Mouse (Mus musculus): ENCODE data around the gene Sned1. TPM values are rescaled to one million over a fixed set of nuclear protein-coding genes. Genes with fewer than 3 reads are reported as not detected.

Gene Sned1
- polyA plus RNA-seq, 1 experiment from 2014 or later, result 2.8 TPM

DNA sequence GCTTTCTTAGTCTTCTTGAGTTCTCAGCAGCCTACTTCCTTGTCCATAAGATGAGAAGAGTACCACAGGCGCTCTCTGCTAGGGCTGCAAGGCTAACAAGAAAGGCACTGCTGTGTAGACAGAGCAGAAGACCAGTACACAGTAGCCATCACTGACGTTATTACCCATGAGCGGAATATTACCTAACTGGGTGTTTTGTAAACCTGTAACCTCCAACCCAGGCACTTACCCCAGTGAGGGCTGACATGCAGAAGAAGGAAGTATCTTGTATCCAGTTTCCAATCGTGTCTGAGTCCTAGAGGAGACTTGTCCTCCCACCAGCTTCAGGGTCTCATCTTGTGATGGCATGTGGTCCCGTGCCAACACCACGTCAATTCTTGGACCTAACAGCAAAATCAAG, 88.3 kb downstream of the Sned1 start:
- WGBS, result 91% methylated on average over 6 of the region's 6 CpGs
- Histone ChIP-seq H3K36me3 (ENCODE audit: control insufficient read depth, insufficient read depth, low read length) (peaks cover 13% of the 10 kb centered on the region), H3K4me1 (ENCODE audit: control insufficient read depth, insufficient read depth, low read length) (no peaks in the 10 kb centered on the region), H3K4me3 (ENCODE audit: low read depth, low read length) (no peak overlapping the region), H3K9ac (replicated peaks; ENCODE audit: low read depth, low read length) (no peak overlapping the region), H3K9me3 (ENCODE audit: control insufficient read depth, low read length) (no peaks in the 10 kb centered on the region), H3K4me2 (ENCODE audit: low read depth, low read length) (no peak overlapping the region), H3K27me3 (ENCODE audit: control insufficient read depth, insufficient read depth, low read length) (no peaks in the 10 kb centered on the region), H3K27ac (ENCODE audit: low read depth, low read length) (no peak overlapping the region)
- ATAC-seq (ENCODE audit: low read depth), result no peak

DNA sequence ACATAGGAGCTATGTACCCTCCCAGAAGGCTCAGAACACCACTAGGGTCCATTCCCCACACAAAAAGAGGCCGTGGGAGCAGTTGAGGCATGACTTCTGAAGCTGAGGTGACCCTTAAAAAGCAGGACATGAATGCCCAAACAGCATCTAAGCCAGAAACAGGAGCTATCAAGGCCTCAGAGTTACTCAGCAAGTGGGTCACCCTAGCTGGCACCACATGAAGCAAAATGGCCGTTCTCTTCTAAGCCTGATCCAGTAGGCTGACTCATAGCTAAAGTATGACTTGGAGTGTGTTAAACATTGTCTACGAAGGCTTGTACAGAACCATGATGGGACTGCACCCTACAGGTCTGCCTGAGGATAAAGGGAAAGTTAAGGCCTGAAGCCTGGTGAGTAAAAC, 90.8 kb downstream of the Sned1 start:
- Histone ChIP-seq H3K36me3 (ENCODE audit: control insufficient read depth, insufficient read depth, low read length) (peaks cover 9% of the 10 kb centered on the region), H3K4me2 (ENCODE audit: low read depth, low read length) (no peak overlapping the region), H3K4me3 (ENCODE audit: low read depth, low read length) (no peak overlapping the region), H3K9me3 (ENCODE audit: control insufficient read depth, low read length) (no peaks in the 10 kb centered on the region), H3K9ac (replicated peaks; ENCODE audit: low read depth, low read length) (no peak overlapping the region), H3K27me3 (ENCODE audit: control insufficient read depth, insufficient read depth, low read length) (no peaks in the 10 kb centered on the region), H3K4me1 (ENCODE audit: control insufficient read depth, insufficient read depth, low read length) (no peaks in the 10 kb centered on the region), H3K27ac (ENCODE audit: low read depth, low read length) (no peak overlapping the region)
- ATAC-seq (ENCODE audit: low read depth), result no peak
- 92% methylated on average over 3 of the region's 3 CpGs for WGBS

DNA sequence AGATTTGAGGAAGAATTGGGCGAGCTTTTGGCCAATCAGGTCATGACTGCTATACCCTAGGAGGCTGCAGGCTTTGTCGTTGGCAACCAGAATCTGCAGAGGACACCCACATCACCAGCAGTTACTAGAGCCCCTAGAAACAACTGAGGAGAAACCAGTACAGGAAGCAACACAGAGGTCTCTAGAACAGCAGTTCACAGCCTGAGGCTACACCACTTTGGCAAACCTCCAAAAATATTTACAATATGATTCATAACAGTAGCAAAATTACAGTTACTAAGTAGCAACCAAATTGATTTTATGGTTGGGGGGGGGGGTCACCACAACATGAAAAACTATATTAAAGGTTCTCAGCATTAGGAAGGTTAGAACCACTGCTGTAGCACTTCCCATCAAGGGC, 99.0 kb downstream of the Sned1 start:
- Histone ChIP-seq H3K4me3 (ENCODE audit: low read depth, low read length) (no peak overlapping the region), H3K27ac (ENCODE audit: low read depth, low read length) (no peak overlapping the region), H3K9ac (replicated peaks; ENCODE audit: low read depth, low read length) (no peak overlapping the region), H3K4me1 (ENCODE audit: control insufficient read depth, insufficient read depth, low read length) (no peaks in the 10 kb centered on the region), H3K36me3 (ENCODE audit: control insufficient read depth, insufficient read depth, low read length) (0 out of 2 replicates have a peak, but pooled peaks cover 4% of the 10 kb centered on the region), H3K4me2 (ENCODE audit: low read depth, low read length) (no peak overlapping the region), H3K27me3 (ENCODE audit: control insufficient read depth, insufficient read depth, low read length) (no peaks in the 10 kb centered on the region), H3K9me3 (ENCODE audit: control insufficient read depth, low read length) (no peaks in the 10 kb centered on the region)
- 73% methylated on average over 2 of the region's 2 CpGs for WGBS
- no peak for ATAC-seq (ENCODE audit: low read depth)

DNA sequence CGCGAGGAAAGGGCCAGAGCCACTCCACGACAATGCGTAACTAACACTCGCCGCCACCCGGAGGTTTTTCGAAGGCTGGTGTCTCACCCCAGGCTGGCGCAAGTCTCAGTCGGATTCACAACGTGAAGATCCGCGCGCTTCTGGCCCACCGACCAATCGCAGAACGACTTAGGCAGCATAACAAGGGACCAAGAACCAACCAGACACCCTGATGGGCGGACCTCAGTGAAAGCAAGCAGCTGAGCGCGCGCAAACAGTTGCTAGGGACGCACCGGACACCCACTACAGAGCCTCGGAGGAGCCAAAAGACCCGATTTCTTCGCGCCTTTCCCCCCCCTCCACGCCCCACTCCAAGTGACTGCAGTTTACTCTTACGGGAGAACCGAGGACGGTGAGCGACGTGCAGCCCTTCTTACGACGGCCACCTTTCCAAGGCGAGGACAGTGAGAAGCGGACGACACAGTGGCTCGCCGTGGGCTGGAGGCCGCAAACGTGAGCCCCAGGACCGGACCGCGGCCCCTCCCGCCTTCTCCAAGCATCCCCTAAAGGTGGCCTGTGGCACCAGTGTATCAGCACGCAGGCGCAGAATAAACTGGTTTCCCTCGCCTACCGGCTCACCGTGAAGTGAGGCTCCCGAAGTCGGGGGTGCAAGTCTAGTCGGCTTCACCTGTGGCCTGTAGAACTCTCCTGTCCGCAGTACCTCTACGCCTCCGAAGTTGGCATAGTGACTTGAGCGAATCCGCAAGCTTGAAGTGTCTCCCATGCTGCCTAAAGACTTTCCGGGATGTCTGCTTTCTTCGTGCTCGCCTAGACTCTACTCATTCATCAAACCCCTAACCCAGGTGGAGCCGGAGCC, 107.2 kb downstream of the Sned1 start, which contains the start of the genes Ppp1r7 and Pask:
Gene Ppp1r7, plus strand, starts transcription at position 207 of the 856 bp plus-strand sequence.
Gene Pask, minus strand, starts transcription at position 835 of the 856 bp plus-strand sequence.
- Histone ChIP-seq H3K9me3 (ENCODE audit: control insufficient read depth, low read length) (no peaks in the 10 kb centered on the region), H3K4me3 (ENCODE audit: low read depth, low read length) (peak within 1 kb of the TSS; percentile 91), H3K4me2 (ENCODE audit: low read depth, low read length) (peak within 1 kb of the TSS; percentile 89), H3K36me3 (ENCODE audit: control insufficient read depth, insufficient read depth, low read length) (0 out of 2 replicates have a peak, but pooled peaks cover 12% of the 10 kb centered on the region), H3K9ac (replicated peaks; ENCODE audit: low read depth, low read length) (peak within 1 kb of the TSS; percentile 76), H3K27ac (ENCODE audit: low read depth, low read length) (peak within 1 kb of the TSS; percentile 48; the same call in 1 of the 2 replicates), H3K4me1 (ENCODE audit: control insufficient read depth, insufficient read depth, low read length) (peaks cover 8% of the 10 kb centered on the region), H3K27me3 (ENCODE audit: control insufficient read depth, insufficient read depth, low read length) (no peaks in the 10 kb centered on the region)
- under 1% methylated on average over 63 of the region's 63 CpGs for whole genome bisulfite sequencing
- peak; percentile 96 for ATAC-seq (ENCODE audit: low read depth)

DNA sequence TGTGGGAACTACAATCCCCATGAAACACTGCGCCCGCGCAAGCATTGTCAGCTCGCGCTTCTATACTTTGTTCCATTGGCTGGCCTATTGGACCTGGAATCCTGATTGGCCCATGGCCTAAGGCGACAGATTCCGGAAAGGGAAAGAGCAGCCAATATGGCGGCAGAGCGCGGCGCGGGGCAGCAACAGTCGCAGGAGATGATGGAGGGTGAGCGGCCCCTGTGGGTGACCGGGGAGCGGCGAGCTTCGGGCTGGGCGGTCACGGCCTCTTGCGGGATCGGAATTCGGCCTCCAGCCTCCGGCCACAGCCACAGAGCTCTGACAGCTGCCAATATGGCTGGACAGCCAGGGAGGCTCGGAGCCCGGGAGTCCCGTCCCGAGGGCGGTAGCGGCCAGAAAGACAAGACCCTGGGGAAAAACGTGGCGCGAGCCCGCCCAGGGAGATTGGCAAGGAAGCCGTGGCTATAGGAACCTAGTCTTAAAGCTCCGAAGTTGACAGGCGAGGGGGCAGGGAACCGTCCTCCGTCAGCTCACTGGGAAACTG, 107.9 kb downstream of the Sned1 start:
- no peaks in the 10 kb centered on the region for H3K27me3 ChIP-seq (ENCODE audit: control insufficient read depth, insufficient read depth, low read length)
- peak overlapping the region; percentile 91 for H3K4me3 ChIP-seq (ENCODE audit: low read depth, low read length)
- H3K4me1 ChIP-seq (ENCODE audit: control insufficient read depth, insufficient read depth, low read length), result peaks cover 8% of the 10 kb centered on the region
- peak overlapping the region; percentile 89 for H3K4me2 ChIP-seq (ENCODE audit: low read depth, low read length)
- WGBS, result under 1% methylated on average over 39 of the region's 39 CpGs
- no peaks in the 10 kb centered on the region for H3K9me3 ChIP-seq (ENCODE audit: control insufficient read depth, low read length)
- peak; percentile 98 for ATAC-seq (ENCODE audit: low read depth)
- H3K36me3 ChIP-seq (ENCODE audit: control insufficient read depth, insufficient read depth, low read length), result peaks cover 16% of the 10 kb centered on the region
- peak overlapping the region; percentile 48; the same call in 1 of the 2 replicates for H3K27ac ChIP-seq (ENCODE audit: low read depth, low read length)
- peak overlapping the region; percentile 76 for H3K9ac ChIP-seq (replicated peaks; ENCODE audit: low read depth, low read length)

DNA sequence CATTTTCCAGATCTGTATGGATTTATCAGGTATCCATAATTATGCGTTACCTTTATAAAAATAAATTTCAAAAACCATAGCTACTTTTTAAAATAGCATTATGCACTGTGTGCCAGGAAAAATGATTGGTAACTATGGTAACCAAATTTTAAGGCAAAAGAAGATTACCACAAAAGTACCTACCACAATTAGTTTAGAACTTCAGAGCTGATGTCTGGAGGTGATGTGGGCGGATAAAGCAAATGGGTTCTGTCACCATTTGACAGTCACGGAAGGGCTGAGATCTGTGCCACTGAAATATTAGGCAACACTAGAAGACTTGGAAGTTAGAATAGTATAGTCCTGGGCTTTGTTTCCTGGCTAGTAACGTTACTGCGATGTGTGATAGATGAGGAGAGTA, 111.5 kb downstream of the Sned1 start:
- WGBS, result 94% methylated on average over 5 of the region's 5 CpGs
- no peak overlapping the region for H3K9ac ChIP-seq (replicated peaks; ENCODE audit: low read depth, low read length)
- no peak overlapping the region for H3K27ac ChIP-seq (ENCODE audit: low read depth, low read length)

DNA sequence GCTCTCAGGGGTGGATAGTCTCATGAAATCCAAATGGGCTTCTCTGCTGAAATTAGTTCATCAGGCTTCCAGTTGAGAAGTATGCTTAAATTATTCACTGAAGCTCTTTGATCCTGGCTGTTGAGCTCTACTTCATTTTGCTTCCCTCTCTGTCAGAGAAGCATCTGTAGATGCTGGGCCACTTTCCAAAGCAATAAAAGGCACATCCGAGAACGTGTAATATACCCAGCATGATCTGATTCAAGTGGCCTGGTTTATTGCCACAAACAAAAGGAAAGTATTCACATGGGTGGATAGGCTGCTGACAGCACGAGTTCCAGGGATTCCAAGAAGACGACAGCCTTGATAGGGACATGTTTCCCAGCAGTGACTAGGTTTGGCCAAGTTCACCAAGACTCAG, 114.1 kb downstream of the Sned1 start:
- WGBS, result 11% methylated on average over 4 of the region's 4 CpGs
- no peaks in the 10 kb centered on the region for H3K9me3 ChIP-seq (ENCODE audit: control insufficient read depth, low read length)
- H3K4me3 ChIP-seq (ENCODE audit: low read depth, low read length), result no peak overlapping the region
- H3K27ac ChIP-seq (ENCODE audit: low read depth, low read length), result no peak overlapping the region
- H3K9ac ChIP-seq (replicated peaks; ENCODE audit: low read depth, low read length), result no peak overlapping the region
- ATAC-seq (ENCODE audit: low read depth), result no peak
- peaks cover 58% of the 10 kb centered on the region for H3K36me3 ChIP-seq (ENCODE audit: control insufficient read depth, insufficient read depth, low read length)
- H3K27me3 ChIP-seq (ENCODE audit: control insufficient read depth, insufficient read depth, low read length), result no peaks in the 10 kb centered on the region
- peaks cover under 1% of the 10 kb centered on the region for H3K4me1 ChIP-seq (ENCODE audit: control insufficient read depth, insufficient read depth, low read length)
- no peak overlapping the region for H3K4me2 ChIP-seq (ENCODE audit: low read depth, low read length)

More for the DNA sequence above, 111.5 kb downstream of the Sned1 start:
- no peak overlapping the region for H3K4me2 ChIP-seq (ENCODE audit: low read depth, low read length)
- H3K36me3 ChIP-seq (ENCODE audit: control insufficient read depth, insufficient read depth, low read length), result peaks cover 43% of the 10 kb centered on the region
- no peaks in the 10 kb centered on the region for H3K27me3 ChIP-seq (ENCODE audit: control insufficient read depth, insufficient read depth, low read length)
- H3K4me1 ChIP-seq (ENCODE audit: control insufficient read depth, insufficient read depth, low read length), result peaks cover 8% of the 10 kb centered on the region
- no peak for ATAC-seq (ENCODE audit: low read depth)
- no peak overlapping the region for H3K4me3 ChIP-seq (ENCODE audit: low read depth, low read length)
- no peaks in the 10 kb centered on the region for H3K9me3 ChIP-seq (ENCODE audit: control insufficient read depth, low read length)
